Comparison of ENCODE assay signal across 24 mouse cellular contexts in genomic region chr16:36666448-36667017, GRCm38 (mm10). TPM values are rescaled to one million over a fixed set of nuclear protein-coding genes. Genes with fewer than 3 reads are reported as not detected.
A peak's percentile ranks its signal among the peaks of the same experiment; 100 is the strongest.
DNase-seq lines count a peak whose midpoint lies in the region; ATAC-seq and TF ChIP-seq lines count a peak whose summit lies in the region.
"Had no signal": no experiment of that assay in that cellular context is flagged by ENCODE, and none has a peak within 500 bp of the region (broad histone marks: within the 10 kb centered on the region; RNA-seq: fewer than 3 reads in every experiment).

No protein-coding gene starts in this region.

- no peaks in the 10 kb centered on the region for H3K4me1 ChIP-seq in intestine, embryonic 14.5 days (replicated peaks; ENCODE audit: control insufficient read depth, insufficient read depth, low read length)
- no peaks in the 10 kb centered on the region for H3K4me1 ChIP-seq in intestine, postnatal 0 days (replicated peaks; ENCODE audit: control insufficient read depth, insufficient read depth, low read length)
- peaks cover 33 to 73% of the 10 kb centered on the region in 2 experiments for H3K4me1 ChIP-seq in CH12.LX (ENCODE audit: control insufficient read depth in 1 of 2, insufficient read depth in 2 of 2)
- H3K4me1 ChIP-seq: embryonic facial prominence, embryonic 12.5 days; hindbrain, embryonic 15.5 days; limb, embryonic 12.5 days; liver, embryonic 12.5 days; midbrain, embryonic 12.5 days; neural tube, embryonic 12.5 days had no signal

- H3K36me3 ChIP-seq in intestine, embryonic 14.5 days (ENCODE audit: control insufficient read depth, insufficient read depth, low read length), result no peaks in the 10 kb centered on the region
- H3K36me3 ChIP-seq in intestine, postnatal 0 days (ENCODE audit: control insufficient read depth, insufficient read depth), result no peaks in the 10 kb centered on the region
- no peaks in the 10 kb centered on the region for H3K36me3 ChIP-seq in CH12.LX (replicated peaks in 1 of 2; ENCODE audit: control insufficient read depth in 1 of 2, insufficient read depth in 1 of 2, low read length in 1 of 2)
- H3K36me3 ChIP-seq: embryonic facial prominence, embryonic 12.5 days; hindbrain, embryonic 15.5 days; limb, embryonic 12.5 days; liver, embryonic 12.5 days; midbrain, embryonic 12.5 days; neural tube, embryonic 12.5 days had no signal

- H3K27me3 ChIP-seq in intestine, embryonic 14.5 days (replicated peaks; ENCODE audit: control insufficient read depth, insufficient read depth, low read length), result no peaks in the 10 kb centered on the region
- H3K27me3 ChIP-seq in intestine, postnatal 0 days (replicated peaks; ENCODE audit: control insufficient read depth, insufficient read depth, low read length), result no peaks in the 10 kb centered on the region
- H3K27me3 ChIP-seq in CH12.LX (replicated peaks), result no peaks in the 10 kb centered on the region
- H3K27me3 ChIP-seq: embryonic facial prominence, embryonic 12.5 days; hindbrain, embryonic 15.5 days; limb, embryonic 12.5 days; liver, embryonic 12.5 days; midbrain, embryonic 12.5 days; neural tube, embryonic 12.5 days had no signal

- 84% methylated on average over 10 of the region's 10 CpGs for WGBS in intestine, embryonic 14.5 days
- WGBS in intestine, postnatal 0 days, result 70% methylated on average over 10 of the region's 10 CpGs

- in situ Hi-C loops in CH12.LX (cut with MboI; ENCODE audit: low pct_ligation_motif_present, low pct_unique_long_range_greater_than_20kb, low sequenced_read_pairs), result no loop called here

- no peak for TF ChIP-seq CTCF in intestine, postnatal 0 days (IDR thresholded peaks at IDR 0.05; ENCODE audit: low read depth)
- TF ChIP-seq CTCF in CH12.LX (conservative IDR thresholded peaks at IDR 0.05 in 1 of 2, IDR thresholded peaks at IDR 0.05 in 1 of 2; ENCODE audit: low read depth in 2 of 2, low read length in 2 of 2), result no peak

- dilution Hi-C loops in CH12.LX (cut with MboI; ENCODE audit: extremely low pct_ligation_motif_present, extremely low pct_unique_long_range_greater_than_20kb, low sequenced_read_pairs), result no loop called here

- ATAC-seq in intestine, embryonic 14.5 days (replicated peaks; ENCODE audit: low FRiP score, low TSS enrichment, low read depth), result 0 out of 2 replicates have a peak, but pooled peaks have one; percentile 50
- ATAC-seq in intestine, postnatal 0 days, result no peak
- ATAC-seq in inflammation-experienced regulatory T-cells, adult 6 months, result peak; percentile 77
- ATAC-seq: forebrain, postnatal 0 days; liver, embryonic 12.5 days had no signal

- no peak overlapping the region for H3K27ac ChIP-seq in intestine, embryonic 14.5 days (ENCODE audit: low read depth)
- no peak overlapping the region for H3K27ac ChIP-seq in intestine, postnatal 0 days (ENCODE audit: low read depth, low read length)
- peak overlapping the region; percentile 25; the same call in 1 of the 2 replicates for H3K27ac ChIP-seq in CH12.LX (ENCODE audit: insufficient read depth, low read depth)
- H3K27ac ChIP-seq: embryonic facial prominence, embryonic 12.5 days; hindbrain, embryonic 15.5 days; limb, embryonic 12.5 days; liver, embryonic 12.5 days; midbrain, embryonic 12.5 days; neural tube, embryonic 12.5 days had no signal

- no peak overlapping the region for H3K9ac ChIP-seq in intestine, embryonic 14.5 days (ENCODE audit: low read length)
- H3K9ac ChIP-seq in intestine, postnatal 0 days (ENCODE audit: low read depth, low read length), result no peak overlapping the region
- H3K9ac ChIP-seq in CH12.LX (ENCODE audit: insufficient read depth, low read depth), result peak overlapping the region; percentile 73
- H3K9ac ChIP-seq: embryonic facial prominence, embryonic 12.5 days; forebrain, postnatal 0 days; hindbrain, embryonic 15.5 days; limb, embryonic 12.5 days; liver, embryonic 12.5 days; midbrain, embryonic 12.5 days; neural tube, embryonic 12.5 days had no signal

- H3K4me3 ChIP-seq in intestine, embryonic 14.5 days (ENCODE audit: low read depth, low read length), result no peak overlapping the region
- no peak overlapping the region for H3K4me3 ChIP-seq in intestine, postnatal 0 days (ENCODE audit: low read depth, low read length)
- no peak overlapping the region for H3K4me3 ChIP-seq in CH12.LX (replicated peaks in 1 of 3; ENCODE audit: low read depth in 2 of 3, low read length in 2 of 3, poor library complexity in 1 of 3)
- H3K4me3 ChIP-seq: embryonic facial prominence, embryonic 12.5 days; hindbrain, embryonic 15.5 days; limb, embryonic 12.5 days; liver, embryonic 12.5 days; midbrain, embryonic 12.5 days; neural tube, embryonic 12.5 days had no signal

- intact Hi-C loops in gastrocnemius, postnatal 36 days (cut with DNase I), result no loop called here

- no peak for DNase-seq in intestine, embryonic 14.5 days (ENCODE audit: low spot score)
- peak; percentile 75 for DNase-seq in CD4-positive helper T cell, adult 2 months (ENCODE audit: low read depth, low spot score)
- DNase-seq in CH12.LX (ENCODE audit: extremely low read depth), result no peak
- DNase-seq in kidney, postnatal 25 days, result no peak
- no peak for DNase-seq in c-Kit-positive CD71-positive TER-119-positive erythroid progenitor cells, embryonic 14.5 days (ENCODE audit: low spot score)
- DNase-seq in gastrocnemius, postnatal 36 days, result no peak
- DNase-seq: adrenal gland, postnatal 25 days; cerebellum, adult 11 months; cerebellum, adult 9-11 months; forebrain, postnatal 0 days; gastrocnemius, postnatal 25 days; heart, postnatal 4 days; kidney, adult 8-10 months; kidney, postnatal 10 days; lung, adult 2 months; lung, postnatal 14 days had no signal

- peaks cover 8% of the 10 kb centered on the region for H3K79me2 ChIP-seq in CH12.LX (replicated peaks; ENCODE audit: control insufficient read depth, extremely low read depth, insufficient read depth, poor library complexity, severe bottlenecking)

- no peak for TF ChIP-seq POLR2A in CH12.LX (IDR thresholded peaks at IDR 0.05; ENCODE audit: low read depth, low read length)

- no peak overlapping the region for H3K4me2 ChIP-seq in intestine, embryonic 14.5 days (ENCODE audit: low read length)
- H3K4me2 ChIP-seq in intestine, postnatal 0 days (replicated peaks; ENCODE audit: low read depth), result no peak overlapping the region
- peak overlapping the region; percentile 84 for H3K4me2 ChIP-seq in CH12.LX (ENCODE audit: insufficient read depth, low read depth, poor library complexity, severe bottlenecking)
- H3K4me2 ChIP-seq: embryonic facial prominence, embryonic 12.5 days; hindbrain, embryonic 15.5 days; limb, embryonic 12.5 days; midbrain, embryonic 12.5 days; neural tube, embryonic 12.5 days had no signal

- TF ChIP-seq RAD21 in CH12.LX (IDR thresholded peaks at IDR 0.05; ENCODE audit: low read depth, low read length), result no peak

- TF ChIP-seq EP300 in CH12.LX (IDR thresholded peaks at IDR 0.05; ENCODE audit: low read length), result no peak

- H3K9me3 ChIP-seq in intestine, embryonic 14.5 days (ENCODE audit: control insufficient read depth, low read length), result no peaks in the 10 kb centered on the region
- no peaks in the 10 kb centered on the region for H3K9me3 ChIP-seq in intestine, postnatal 0 days (ENCODE audit: control insufficient read depth)
- no peaks in the 10 kb centered on the region for H3K9me3 ChIP-seq in CH12.LX (replicated peaks; ENCODE audit: low read length)
- H3K9me3 ChIP-seq: embryonic facial prominence, embryonic 12.5 days; hindbrain, embryonic 15.5 days; limb, embryonic 12.5 days; liver, embryonic 12.5 days; midbrain, embryonic 12.5 days; neural tube, embryonic 12.5 days had no signal

TF ChIP-seq in CH12.LX, 34 proteins besides CTCF, POLR2A, EP300 and RAD21 (continues in another document):
- TF ChIP-seq ZC3H11A (IDR thresholded peaks at IDR 0.05; ENCODE audit: low read depth, low read length), result no peak
- no peak for TF ChIP-seq CHD2 (IDR thresholded peaks at IDR 0.05; ENCODE audit: low read length)
- no peak for TF ChIP-seq USF1 (IDR thresholded peaks at IDR 0.05; ENCODE audit: low read depth, low read length)
- TF ChIP-seq CHD1 (IDR thresholded peaks at IDR 0.05; ENCODE audit: low read depth, low read length), result no peak
- no peak for TF ChIP-seq ZMIZ1 (IDR thresholded peaks at IDR 0.05; ENCODE audit: low read depth, low read length)
- TF ChIP-seq KAT2A (IDR thresholded peaks at IDR 0.05; ENCODE audit: insufficient replicate concordance, low read length), result no peak
- no peak for TF ChIP-seq USF2 (conservative IDR thresholded peaks at IDR 0.05; ENCODE audit: low read depth, low read length)
- no peak for TF ChIP-seq E2F4 (IDR thresholded peaks at IDR 0.05; ENCODE audit: insufficient replicate concordance, low read depth, low read length)
- no peak for TF ChIP-seq NELFE (IDR thresholded peaks at IDR 0.05; ENCODE audit: low read depth, low read length)
- no peak for TF ChIP-seq MAFK (IDR thresholded peaks at IDR 0.05; ENCODE audit: insufficient replicate concordance, low read length)
- no peak for TF ChIP-seq MAZ (IDR thresholded peaks at IDR 0.05; ENCODE audit: low read depth, low read length)
- no peak for TF ChIP-seq MEF2A (IDR thresholded peaks at IDR 0.05; ENCODE audit: borderline replicate concordance, low read depth, low read length)
- no peak; the same call in 1 of the 2 replicates for TF ChIP-seq UBTF (IDR thresholded peaks at IDR 0.05; ENCODE audit: low read depth, low read length)
- no peak for TF ChIP-seq HCFC1 (IDR thresholded peaks at IDR 0.05; ENCODE audit: low read depth, low read length)
- no peak for TF ChIP-seq ZKSCAN1 (IDR thresholded peaks at IDR 0.05; ENCODE audit: borderline replicate concordance, low read depth, low read length)
- no peak for TF ChIP-seq ELF1 (IDR thresholded peaks at IDR 0.05; ENCODE audit: low read depth, low read length)

RNA-seq across cellular contexts. Expression of gene Cd86, which starts 0.7 kb away (rescaled TPM):
- 1.8 and 2.0 TPM in 2 replicates for polyA plus RNA-seq in intestine, embryonic 14.5 days (2014; fragmentation: Nextera tagmentation; extraction: Ambion mirVana)
- 1.2 and 1.6 TPM in 2 replicates for polyA plus RNA-seq in intestine, postnatal 0 days (2015; fragmentation: Nextera tagmentation; extraction: Ambion mirVana)
- total RNA-seq in CH12.LX (2012; rRNA removed), result 60.0 and 113 TPM in 2 replicates
- 191 and 196 TPM in 2 replicates for total RNA-seq in CH12.LX (2014; rRNA removed)
- polyA plus RNA-seq in CH12.LX (2012; ENCODE audit: insufficient read length, low read depth), result 91.9 and 102 TPM in 2 replicates
- 10 to 100 TPM; 31.6 to 68.0 (median 48.2) TPM for polyA plus RNA-seq in inflammation-experienced regulatory T-cells, adult 6 months (2017; shearing (Covaris generic))
- under 1 TPM in 1 of 2 experiments, not detected in 1; 0.26 TPM for total RNA-seq in gastrocnemius, postnatal 36 days (2021)

RNA-seq across cellular contexts. Expression of gene Ildr1, which starts 27.2 kb away (rescaled TPM):
- 5.1 and 5.9 TPM in 2 replicates for polyA plus RNA-seq in intestine, embryonic 14.5 days (2014; fragmentation: Nextera tagmentation; extraction: Ambion mirVana)
- 4.7 and 7.5 TPM in 2 replicates for polyA plus RNA-seq in intestine, postnatal 0 days (2015; fragmentation: Nextera tagmentation; extraction: Ambion mirVana)
- total RNA-seq in CH12.LX (2012; rRNA removed), result 0.34 and 0.76 TPM in 2 replicates
- 0.34 and 0.80 TPM in 2 replicates for total RNA-seq in CH12.LX (2014; rRNA removed)
- 0.81 and 1.1 TPM in 2 replicates for polyA plus RNA-seq in CH12.LX (2012; ENCODE audit: insufficient read length, low read depth)
- 10 to 100 TPM in 1 of 3 experiments, 1 to 10 TPM in 2; 6.9 to 18.3 (median 8.2) TPM for polyA plus RNA-seq in inflammation-experienced regulatory T-cells, adult 6 months (2017; shearing (Covaris generic))
- not detected for total RNA-seq in gastrocnemius, postnatal 36 days (2021)
- total RNA-seq: adrenal gland, postnatal 25 days; heart, postnatal 4 days had no signal
- polyA plus RNA-seq: midbrain, embryonic 12.5 days; neural tube, embryonic 12.5 days had no signal

Comparison
In these comparisons a context has a peak if more than half of its experiments do, and no peak if none do; other contexts are left out.
1. RNA of gene Cd86, which starts 0.7 kb away (polyA plus RNA-seq): 91.9 to 102 TPM in CH12.LX and 31.6 to 68.0 TPM in inflammation-experienced regulatory T-cells, adult 6 months; 1.8 to 2.0 TPM in intestine, embryonic 14.5 days and 1.2 to 1.6 TPM in intestine, postnatal 0 days; every median in the first group is over 10 times any median in the second.